Mouse (Mus musculus) CD4-positive naive resting alpha-beta T cell, adult 57 days (primary cell): ENCODE measurements around the gene Cdc7. TPM values are rescaled to one million over a fixed set of nuclear protein-coding genes. Genes with fewer than 3 reads are reported as not detected.

ENCODE experiments used
- total RNA-seq: library from RNA; stranded (reverse); gene quantifications from one replicate; pipeline ENCODE4 v1.2.4, GENCODE M21; 2023

Cdc7 gene
- total RNA-seq, result 11.3 TPM

GRCm38 (mm10) chr5:106963584-106964512, at the start of gene Cdc7:
Gene Cdc7 (plus strand): TSS chr5:106964322.

GRCm38 (mm10) chr5:106925488-106926368, 38.4 kb upstream of the Cdc7 start, which contains the start of gene Hfm1:
Gene Hfm1 (minus strand): TSS chr5:106926321.

Other genes with a start within 250 kb of the Cdc7 start
- not detected for gene Hfm1, start 38.0 kb upstream of the Cdc7 start, total RNA-seq